Mouse (Mus musculus) forebrain, embryonic 11.5 days (tissue): Measurements from ENCODE around the gene Map3k9. TPM values are rescaled to one million over a fixed set of nuclear protein-coding genes. Genes with fewer than 3 reads are reported as not detected.
A peak's percentile ranks its signal among the peaks of the same experiment; 100 is the strongest.

Experiments used
- ATAC-seq: fragments of 200-750 bp; cut with Nextera tagmentation; replicated peaks from 2 replicates; pipeline ENCODE4 v1.8.0; 2017; ENCODE audit warnings: moderate TSS enrichment; ENCODE audit not compliant: low FRiP score
- DNase-seq: peaks from one replicate; pipeline ENCODE4 v3.0.0-alpha.2; 2017; ENCODE audit warnings: low spot score
- H3K27ac ChIP-seq: fragments of 300-500 bp; sonication (generic); 2 replicates; pipeline ENCODE4 v1.5.1; 2014; ENCODE audit warnings: low read depth, low read length
- H3K27me3 ChIP-seq: fragments of 300-500 bp; sonication (generic); 2 replicates; pipeline ENCODE4 v1.6.1; 2014; ENCODE audit warnings: mild to moderate bottlenecking, low read length, mixed read lengths; ENCODE audit not compliant: control insufficient read depth, insufficient read depth
- H3K36me3 ChIP-seq: fragments of 300-500 bp; sonication (generic); 2 replicates; pipeline ENCODE4 v1.6.1; 2014; ENCODE audit warnings: mild to moderate bottlenecking, low read length, moderate library complexity, mixed read lengths; ENCODE audit not compliant: control insufficient read depth, insufficient read depth
- H3K4me1 ChIP-seq: fragments of 300-500 bp; sonication (generic); replicated peaks from 2 replicates; pipeline ENCODE4 v1.6.1; 2014; ENCODE audit warnings: low read length, mixed read lengths; ENCODE audit not compliant: control insufficient read depth, insufficient read depth
- H3K4me2 ChIP-seq: fragments of 300-500 bp; sonication (generic); 2 replicates; pipeline ENCODE4 v1.6.1; 2014; ENCODE audit warnings: low read depth, mild to moderate bottlenecking, low read length, moderate library complexity, mixed read lengths; ENCODE audit not compliant: severe bottlenecking
- H3K4me3 ChIP-seq: fragments of 300-500 bp; sonication (generic); 2 replicates; pipeline ENCODE4 v1.5.1; 2014; ENCODE audit warnings: low read depth, low read length
- H3K9ac ChIP-seq: fragments of 300-500 bp; sonication (generic); 2 replicates; pipeline ENCODE4 v1.6.1; 2014; ENCODE audit warnings: low read length
- H3K9me3 ChIP-seq: fragments of 300-500 bp; sonication (generic); 2 replicates; pipeline ENCODE4 v1.6.1; 2016; ENCODE audit warnings: low read length, mixed read lengths; ENCODE audit not compliant: control insufficient read depth
- WGBS: fragments of 180-500 bp; shearing (Covaris S2); extraction: QIAGEN DNeasy Blood & Tissue Kit; methylation state at CpG from one replicate; pipeline ENCODE4 v1.1.7; 2014; 5-methylcytosine and 5-hydroxymethylcytosine counted together
- polyA plus RNA-seq: library from polyadenylated mRNA; unstranded; fragments of >200 nt; fragmentation: Nextera tagmentation; extraction: Ambion mirVana; gene quantifications from 2 replicates; pipeline ENCODE4 v1.2.1, GENCODE M21; 2014

Gene Map3k9
- polyA plus RNA-seq, 1 experiment from 2014 or later = 3.0 TPM

- no peaks in the 10 kb centered on the region for H3K9me3 ChIP-seq
- H3K4me3 ChIP-seq = peak overlapping the region; percentile 79
- ATAC-seq (peak; percentile 54), DNase-seq (peak; percentile 75)
- no peak overlapping the region for H3K27ac ChIP-seq
- H3K4me2 ChIP-seq = peak overlapping the region; percentile 83
- peak overlapping the region; percentile 74 for H3K9ac ChIP-seq
- 0 out of 2 replicates have a peak, but pooled peaks cover 2% of the 10 kb centered on the region for H3K4me1 ChIP-seq
- peaks cover 4% of the 10 kb centered on the region; the same call in 1 of the 2 replicates for H3K27me3 ChIP-seq
- 1% methylated on average over 68 of the region's 91 CpGs for WGBS
- no peaks in the 10 kb centered on the region for H3K36me3 ChIP-seq
Measured at GRCm38 (mm10) chr12:81780271-81781093, 493 bp downstream of the Map3k9 start.

DNA sequence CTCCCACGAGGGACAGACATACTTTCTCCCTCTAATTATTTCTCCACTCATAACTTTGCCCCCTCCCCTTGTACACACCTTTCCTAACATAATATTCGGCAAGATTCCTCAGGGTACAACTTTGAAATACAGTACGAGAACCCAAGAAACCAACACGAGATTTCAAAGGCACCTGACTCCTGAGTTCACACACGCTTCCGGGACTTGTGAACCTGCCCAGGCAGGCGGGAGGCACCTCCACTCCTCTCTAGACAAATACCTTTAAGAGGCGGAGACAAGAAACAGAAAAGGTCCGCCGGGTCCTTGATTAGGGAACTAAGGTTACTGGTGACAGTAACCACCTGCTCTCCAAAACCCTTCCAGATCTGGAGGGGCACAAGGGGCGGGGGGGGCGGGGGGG lies 1.1 kb downstream of the Map3k9 start:
- Histone ChIP-seq H3K27me3 (peaks cover 4% of the 10 kb centered on the region; the same call in 1 of the 2 replicates), H3K36me3 (no peaks in the 10 kb centered on the region), H3K9me3 (no peaks in the 10 kb centered on the region), H3K4me2 (peak overlapping the region; percentile 83), H3K9ac (0 out of 2 replicates have a peak overlapping the region, but pooled peaks have one; percentile 14), H3K4me3 (peak overlapping the region; percentile 79), H3K27ac (no peak overlapping the region), H3K4me1 (0 out of 2 replicates have a peak, but pooled peaks cover 2% of the 10 kb centered on the region)
- no peak for DNase-seq
- 6% methylated on average over 11 of the region's 12 CpGs for WGBS
- ATAC-seq = no peak

DNA sequence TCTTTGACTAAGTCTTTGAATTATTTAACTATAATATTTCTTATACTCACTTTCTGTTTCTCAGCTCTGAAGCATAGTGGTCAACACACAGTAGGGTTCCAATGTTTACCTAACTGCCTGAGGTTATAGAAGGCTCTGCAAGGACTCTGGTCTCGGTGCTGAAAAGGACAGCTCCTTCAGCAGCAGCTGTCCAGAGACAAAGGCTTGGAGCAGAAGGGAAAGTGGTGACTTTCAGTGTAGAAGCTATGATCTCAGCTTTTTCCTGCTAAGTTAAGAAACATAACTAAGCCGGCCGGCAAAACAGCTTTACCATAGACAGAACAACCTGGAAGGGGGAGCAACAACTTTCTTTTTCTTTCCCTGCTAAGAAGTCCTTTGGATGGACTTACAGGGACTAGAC lies 4.8 kb downstream of the Map3k9 start:
- WGBS = 61% methylated on average over 3 of the region's 3 CpGs
- Histone ChIP-seq H3K9me3 (no peaks in the 10 kb centered on the region), H3K27me3 (peaks cover 2% of the 10 kb centered on the region; the same call in 1 of the 2 replicates), H3K4me3 (no peak overlapping the region), H3K4me2 (no peak overlapping the region), H3K27ac (no peak overlapping the region), H3K36me3 (no peaks in the 10 kb centered on the region), H3K9ac (no peak overlapping the region), H3K4me1 (0 out of 2 replicates have a peak, but pooled peaks cover 2% of the 10 kb centered on the region)
- DNase-seq = no peak
- ATAC-seq = no peak

DNA sequence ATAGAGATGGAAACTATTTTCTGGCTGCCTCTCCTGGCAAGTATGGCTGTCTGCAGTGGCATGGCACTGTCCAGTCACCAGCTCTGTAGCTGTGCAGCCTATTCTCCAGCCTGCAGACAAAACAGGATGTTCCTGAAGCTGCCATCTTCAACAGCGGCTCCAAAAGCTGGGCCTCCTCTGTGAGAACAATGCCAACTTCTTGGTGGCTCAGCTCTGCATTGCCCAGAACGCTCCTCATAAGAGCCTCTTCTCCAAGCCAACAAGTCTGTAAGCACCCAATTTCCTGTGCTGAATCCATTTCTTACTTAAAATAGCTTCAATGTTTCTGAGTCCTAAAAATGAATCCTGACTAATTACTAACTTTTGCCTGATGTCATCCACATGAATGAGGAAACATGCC lies 5.3 kb downstream of the Map3k9 start:
- no peak overlapping the region for H3K27ac ChIP-seq
- DNase-seq (no peak), ATAC-seq (no peak)
- 0 out of 2 replicates have a peak, but pooled peaks cover 2% of the 10 kb centered on the region for H3K4me1 ChIP-seq
- no peaks in the 10 kb centered on the region for H3K9me3 ChIP-seq
- no peak overlapping the region for H3K4me3 ChIP-seq
- no peaks in the 10 kb centered on the region for H3K36me3 ChIP-seq
- WGBS = 87% methylated on average over 2 of the region's 2 CpGs
- peaks cover 2% of the 10 kb centered on the region; the same call in 1 of the 2 replicates for H3K27me3 ChIP-seq
- no peak overlapping the region for H3K9ac ChIP-seq
- no peak overlapping the region for H3K4me2 ChIP-seq

- 88% methylated on average over 4 of the region's 4 CpGs for WGBS
- Histone ChIP-seq H3K9ac (no peak overlapping the region), H3K27me3 (no peaks in the 10 kb centered on the region), H3K4me1 (no peaks in the 10 kb centered on the region), H3K4me2 (no peak overlapping the region), H3K27ac (no peak overlapping the region), H3K4me3 (no peak overlapping the region), H3K36me3 (no peaks in the 10 kb centered on the region), H3K9me3 (no peaks in the 10 kb centered on the region)
- no peak for ATAC-seq
- DNase-seq = no peak
Measured at GRCm38 (mm10) chr12:81774186-81774585, 6.8 kb downstream of the Map3k9 start.

GRCm38 (mm10) chr12:81769458-81769857 lies 11.5 kb downstream of the Map3k9 start:
- Histone ChIP-seq H3K4me2 (no peak overlapping the region), H3K4me3 (no peak overlapping the region), H3K4me1 (no peaks in the 10 kb centered on the region), H3K27ac (no peak overlapping the region), H3K36me3 (no peaks in the 10 kb centered on the region), H3K27me3 (no peaks in the 10 kb centered on the region), H3K9ac (no peak overlapping the region), H3K9me3 (no peaks in the 10 kb centered on the region)
- ATAC-seq = no peak
- DNase-seq = no peak
- 86% methylated on average over 4 of the region's 4 CpGs for WGBS

GRCm38 (mm10) chr12:81765386-81765785 lies 15.6 kb downstream of the Map3k9 start:
- H3K36me3 ChIP-seq = no peaks in the 10 kb centered on the region
- no peak overlapping the region for H3K27ac ChIP-seq
- H3K4me3 ChIP-seq = no peak overlapping the region
- H3K4me1 ChIP-seq = no peaks in the 10 kb centered on the region
- no peaks in the 10 kb centered on the region for H3K27me3 ChIP-seq
- H3K9me3 ChIP-seq = no peaks in the 10 kb centered on the region
- ATAC-seq (no peak), DNase-seq (no peak)
- H3K4me2 ChIP-seq = no peak overlapping the region
- WGBS = 93% methylated on average over 6 of the region's 6 CpGs
- H3K9ac ChIP-seq = no peak overlapping the region

DNA sequence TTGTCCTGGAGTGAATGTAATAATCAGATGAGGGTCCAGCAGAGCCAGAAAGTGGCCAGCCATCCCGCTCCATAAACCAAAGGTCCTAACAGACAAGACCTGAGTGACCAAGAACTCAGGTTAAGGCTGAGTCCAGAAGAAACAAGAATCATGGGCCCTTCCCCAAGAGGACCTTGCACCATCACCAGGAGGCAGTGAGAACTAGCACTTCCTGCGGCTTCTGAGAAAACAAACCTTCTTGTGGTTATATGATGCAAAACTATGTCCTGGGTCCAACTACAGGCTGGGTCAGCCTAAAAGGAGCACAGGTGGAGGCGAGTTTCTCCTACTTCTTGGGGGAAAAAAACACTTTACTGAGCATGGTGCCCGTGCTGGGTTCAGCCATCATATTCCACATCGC lies 16.6 kb downstream of the Map3k9 start:
- no peaks in the 10 kb centered on the region for H3K4me1 ChIP-seq
- ATAC-seq (no peak), DNase-seq (no peak)
- 91% methylated on average over 5 of the region's 5 CpGs for WGBS
- no peak overlapping the region for H3K27ac ChIP-seq
- H3K4me3 ChIP-seq = no peak overlapping the region
- H3K9me3 ChIP-seq = no peaks in the 10 kb centered on the region
- no peak overlapping the region for H3K9ac ChIP-seq
- no peaks in the 10 kb centered on the region for H3K27me3 ChIP-seq
- no peak overlapping the region for H3K4me2 ChIP-seq
- H3K36me3 ChIP-seq = no peaks in the 10 kb centered on the region

DNA sequence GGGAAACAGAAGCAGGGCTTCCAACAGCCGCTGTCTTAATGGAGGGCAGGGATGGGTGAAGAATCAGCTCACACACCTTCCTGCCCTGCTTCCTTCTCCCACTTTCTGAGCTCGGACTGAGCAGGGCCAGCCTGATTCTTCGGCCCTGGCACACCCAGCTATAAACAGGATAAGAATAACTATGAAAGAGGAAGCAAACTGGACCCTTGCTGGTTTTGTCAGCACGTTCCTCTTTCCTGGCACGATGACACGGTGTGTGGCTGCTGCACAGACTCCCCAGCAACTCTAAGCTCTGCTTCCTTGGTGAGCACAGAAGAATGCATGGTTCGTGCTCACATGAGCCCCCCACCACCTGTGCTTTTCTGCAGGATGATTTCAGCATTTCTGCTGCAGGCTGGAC lies 26.3 kb downstream of the Map3k9 start:
- H3K4me2 ChIP-seq = no peak overlapping the region
- WGBS = 75% methylated on average over 7 of the region's 7 CpGs
- no peak overlapping the region for H3K27ac ChIP-seq
- DNase-seq (no peak), ATAC-seq (no peak)
- H3K9ac ChIP-seq = no peak overlapping the region
- H3K4me3 ChIP-seq = no peak overlapping the region
- no peaks in the 10 kb centered on the region for H3K36me3 ChIP-seq
- H3K4me1 ChIP-seq = no peaks in the 10 kb centered on the region
- H3K9me3 ChIP-seq = no peaks in the 10 kb centered on the region
- H3K27me3 ChIP-seq = no peaks in the 10 kb centered on the region
